Comparison of ENCODE assay signal across 8 mouse cellular contexts in genomic region chr10:82622671-82623552, GRCm38 (mm10). TPM values are rescaled to one million over a fixed set of nuclear protein-coding genes. Genes with fewer than 3 reads are reported as not detected.
A peak's percentile ranks its signal among the peaks of the same experiment; 100 is the strongest.
DNase-seq lines count a peak whose midpoint lies in the region; ATAC-seq and TF ChIP-seq lines count a peak whose summit lies in the region.

Gene 1190007I07Rik, minus strand, starts transcription at chr10:82623228.

- under 1% methylated on average over 59 of the region's 61 CpGs for WGBS in hindbrain, postnatal 0 days

- peak; percentile 99 for DNase-seq in ZHBTc4 (ENCODE audit: low read depth, low spot score)
- DNase-seq in gastrocnemius, adult 2 months = peak; percentile 93
- peak; percentile 97 for DNase-seq in hindbrain, postnatal 0 days (ENCODE audit: low spot score)
- peak; percentile 84 to 87 for DNase-seq in left cerebral cortex, adult 2 months (ENCODE audit: extremely low spot score in 1 of 2, low spot score in 2 of 2)
- peak; percentile 81 to 89 for DNase-seq in right cerebral cortex, adult 2 months (ENCODE audit: low spot score in 2 of 2)
- peak; percentile 91 for DNase-seq in urinary bladder, postnatal 14 days (ENCODE audit: low spot score)

- peak within 1 kb of the TSS; percentile 88 for H3K4me3 ChIP-seq in gastrocnemius, adult 2 months
- H3K4me3 ChIP-seq in hindbrain, postnatal 0 days (ENCODE audit: low read length) = peak within 1 kb of the TSS; percentile 68
- H3K4me3 ChIP-seq in left cerebral cortex, adult 2 months = peak within 1 kb of the TSS; percentile 76

- TF ChIP-seq CTCF in gastrocnemius, adult 2 months (IDR thresholded peaks at IDR 0.05) = no peak
- peak; percentile 46 for TF ChIP-seq CTCF in hindbrain, postnatal 0 days (IDR thresholded peaks at IDR 0.05; ENCODE audit: low read depth)
- peak; percentile 15; the same call in 1 of the 2 replicates for TF ChIP-seq CTCF in left cerebral cortex, adult 2 months (IDR thresholded peaks at IDR 0.05)

- H3K4me1 ChIP-seq in hindbrain, postnatal 0 days (ENCODE audit: insufficient read depth, low read length) = no peaks in the 10 kb centered on the region

- no peaks in the 10 kb centered on the region for H3K36me3 ChIP-seq in hindbrain, postnatal 0 days (ENCODE audit: insufficient read depth, low read length)

- H3K27ac ChIP-seq in gastrocnemius, adult 2 months = peak within 1 kb of the TSS; percentile 97
- H3K27ac ChIP-seq in hindbrain, postnatal 0 days = peak within 1 kb of the TSS; percentile 84
- peak within 1 kb of the TSS; percentile 94 for H3K27ac ChIP-seq in left cerebral cortex, adult 2 months

- H3K4me2 ChIP-seq in hindbrain, postnatal 0 days (ENCODE audit: low read depth, low read length) = peak within 1 kb of the TSS; percentile 72

- no peaks in the 10 kb centered on the region for H3K9me3 ChIP-seq in hindbrain, postnatal 0 days (ENCODE audit: low read length)

- no peaks in the 10 kb centered on the region for H3K27me3 ChIP-seq in hindbrain, postnatal 0 days (ENCODE audit: insufficient read depth, low read length)

- H3K9ac ChIP-seq in hindbrain, postnatal 0 days (replicated peaks; ENCODE audit: low read length) = peak within 1 kb of the TSS; percentile 70

- ATAC-seq in common myeloid progenitor, adult 5-6 weeks (replicated peaks; ENCODE audit: low read depth, poor library complexity, severe bottlenecking) = peak; percentile 92
- peak; percentile 93 for ATAC-seq in hindbrain, postnatal 0 days
- ATAC-seq in megakaryocyte, adult 5-6 weeks (ENCODE audit: poor library complexity, severe bottlenecking) = peak; percentile 89

- intact Hi-C loops in gastrocnemius, adult 2 months (cut with DNase I) = no loop called here
- intact Hi-C loops in left cerebral cortex, adult 2 months (cut with DNase I) = loop anchor here (10.0 kb wide), 1 partner anchor 978 kb away; the partner anchor contains the start of gene Gm10778

RNA-seq across cellular contexts. Expression of gene 1190007I07Rik, which starts in this region (rescaled TPM):
- 50.7 and 129 TPM in 2 replicates for total RNA-seq in common myeloid progenitor, adult 5-6 weeks (2017)
- 10 to 100 TPM; 31.5 to 43.1 TPM for total RNA-seq in gastrocnemius, adult 2 months (2021)
- total RNA-seq in hindbrain, postnatal 0 days (2014; rRNA removed) = 23.3 and 31.0 TPM in 2 replicates
- polyA plus RNA-seq in hindbrain, postnatal 0 days (2015; fragmentation: Nextera tagmentation; extraction: Ambion mirVana) = 35.2 and 38.0 TPM in 2 replicates
- 10 to 100 TPM; 16.6 to 21.0 TPM for total RNA-seq in left cerebral cortex, adult 2 months (2021)
- total RNA-seq in megakaryocyte, adult 5-6 weeks (2015) = 13.0 and 14.1 TPM in 2 replicates
- total RNA-seq in megakaryocyte, adult 5-6 weeks (2017) = 17.5 and 19.6 TPM in 2 replicates

Comparison
In these comparisons a context has a peak if more than half of its experiments do, and no peak if none do; other contexts are left out.
1. Peak in every context shown above with its lines: DNase-seq, ATAC-seq, H3K4me3 ChIP-seq and H3K27ac ChIP-seq.